ENCODE assay signal across 21 mouse cellular contexts in genomic region chr4:62683148-62683547, GRCm38 (mm10).
"Had no signal": no experiment of that assay in that cellular context is flagged by ENCODE, and none has a peak within 500 bp of the region (broad histone marks: within the 10 kb centered on the region; RNA-seq: fewer than 3 reads in every experiment).

No protein-coding gene starts in this region.

- H3K36me3 ChIP-seq: neural tube, embryonic 15.5 days had no signal

- H3K4me2 ChIP-seq: limb, embryonic 15.5 days; liver, embryonic 11.5 days; lung, embryonic 14.5 days; midbrain, embryonic 12.5 days; midbrain, embryonic 15.5 days; neural tube, embryonic 12.5 days; neural tube, embryonic 15.5 days had no signal

- H3K27ac ChIP-seq: limb, embryonic 15.5 days; liver, embryonic 14.5 days; macrophage; midbrain, embryonic 12.5 days; midbrain, embryonic 15.5 days; neural tube, embryonic 12.5 days; neural tube, embryonic 15.5 days; stomach, postnatal 0 days had no signal

- H3K9me3 ChIP-seq: limb, embryonic 15.5 days; midbrain, embryonic 12.5 days; midbrain, embryonic 15.5 days; neural tube, embryonic 12.5 days; neural tube, embryonic 15.5 days had no signal

- H3K9ac ChIP-seq: limb, embryonic 15.5 days; liver, embryonic 14.5 days; liver, postnatal 0 days; lung, embryonic 14.5 days; midbrain, embryonic 12.5 days; neural tube, embryonic 12.5 days; neural tube, embryonic 15.5 days had no signal

- H3K27me3 ChIP-seq: limb, embryonic 15.5 days; midbrain, embryonic 12.5 days; midbrain, embryonic 15.5 days; neural tube, embryonic 12.5 days; neural tube, embryonic 15.5 days had no signal

- H3K4me3 ChIP-seq: limb, embryonic 15.5 days; midbrain, embryonic 12.5 days; midbrain, embryonic 15.5 days; neural tube, embryonic 12.5 days; neural tube, embryonic 15.5 days had no signal

- ATAC-seq: liver, postnatal 0 days; lung, postnatal 0 days; midbrain, embryonic 15.5 days had no signal

- DNase-seq: kidney, postnatal 14 days; kidney, postnatal 4 days; left cerebral cortex, postnatal 4 days; liver, postnatal 0 days; lung, embryonic 14.5 days; right cerebral cortex, adult 18-20 months; right cerebral cortex, postnatal 14 days; right cerebral cortex, postnatal 4 days; thymus, adult 2 months; thymus, postnatal 14 days; thymus, postnatal 4 days had no signal
